Mouse (Mus musculus): ENCODE measurements around the gene Cmya5. TPM values are rescaled to one million over a fixed set of nuclear protein-coding genes. Genes with fewer than 3 reads are reported as not detected.

Gene Cmya5
- total RNA-seq, 1 experiment from 2014 or later = 3.1 TPM

DNA sequence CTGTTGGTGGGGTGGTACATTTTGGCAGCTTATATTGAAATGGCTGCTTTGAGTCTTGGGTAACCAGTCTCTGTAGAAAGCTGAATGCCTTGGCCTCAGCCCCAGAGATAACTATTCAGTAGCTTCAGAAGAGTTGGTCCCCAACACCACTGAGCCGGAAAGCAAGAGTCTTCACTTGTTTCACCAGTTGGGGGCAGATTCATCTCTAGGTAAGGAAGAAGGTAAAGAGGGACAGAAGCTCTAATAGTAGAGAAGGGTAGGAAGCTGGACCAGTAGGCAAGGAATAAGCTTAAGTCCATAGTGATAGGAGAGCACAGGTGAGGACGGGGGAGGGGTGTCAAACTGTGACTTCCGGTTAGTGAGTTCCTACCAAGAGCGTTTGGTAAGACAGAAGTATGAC, 133.2 kb downstream of the Cmya5 start:
- no peak for ATAC-seq (replicated peaks; ENCODE audit: insufficient number of reproducible peaks, low FRiP score, low TSS enrichment, poor library complexity, severe bottlenecking)

DNA sequence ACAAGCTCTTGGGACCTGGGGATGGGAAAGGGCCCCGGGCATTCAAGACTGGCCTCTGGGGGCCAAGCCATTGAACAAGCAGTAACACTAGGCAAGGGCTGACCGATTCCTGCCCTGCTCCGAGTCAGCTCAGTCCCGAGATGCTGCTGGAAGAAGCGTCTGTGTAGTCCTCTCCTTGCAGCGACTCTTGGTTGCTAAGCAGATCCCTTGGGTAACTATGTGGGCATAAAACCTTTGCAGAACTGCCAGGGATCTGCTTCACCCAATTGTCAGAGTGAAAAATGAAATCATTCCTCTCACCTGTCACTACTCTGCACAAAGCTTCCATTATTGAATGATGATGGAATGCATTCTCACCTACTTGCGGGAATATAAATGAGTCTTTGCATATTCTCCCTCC, 134.0 kb downstream of the Cmya5 start:
- no peak for ATAC-seq (replicated peaks; ENCODE audit: insufficient number of reproducible peaks, low FRiP score, low TSS enrichment, poor library complexity, severe bottlenecking)

DNA sequence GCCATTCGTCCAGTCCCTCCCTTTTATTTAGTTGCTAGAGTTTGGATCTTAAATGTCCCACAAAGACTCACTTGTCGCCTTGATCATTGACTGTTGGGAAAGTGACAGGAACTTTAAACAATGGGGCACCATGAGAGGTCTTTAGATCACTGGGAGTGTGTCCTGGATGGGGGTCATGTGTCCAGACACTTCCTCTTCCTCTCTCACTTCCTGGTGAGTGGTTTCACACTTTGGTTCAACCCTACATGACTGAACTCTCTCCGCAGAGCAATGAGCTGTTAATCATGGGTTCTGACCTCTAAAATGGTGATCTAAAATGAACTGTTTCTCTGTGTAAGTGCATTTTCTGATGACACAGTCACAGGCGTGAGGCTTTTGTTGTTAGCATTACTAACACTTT, 137.4 kb downstream of the Cmya5 start:
- no peak for ATAC-seq (replicated peaks; ENCODE audit: insufficient number of reproducible peaks, low FRiP score, low TSS enrichment, poor library complexity, severe bottlenecking)

DNA sequence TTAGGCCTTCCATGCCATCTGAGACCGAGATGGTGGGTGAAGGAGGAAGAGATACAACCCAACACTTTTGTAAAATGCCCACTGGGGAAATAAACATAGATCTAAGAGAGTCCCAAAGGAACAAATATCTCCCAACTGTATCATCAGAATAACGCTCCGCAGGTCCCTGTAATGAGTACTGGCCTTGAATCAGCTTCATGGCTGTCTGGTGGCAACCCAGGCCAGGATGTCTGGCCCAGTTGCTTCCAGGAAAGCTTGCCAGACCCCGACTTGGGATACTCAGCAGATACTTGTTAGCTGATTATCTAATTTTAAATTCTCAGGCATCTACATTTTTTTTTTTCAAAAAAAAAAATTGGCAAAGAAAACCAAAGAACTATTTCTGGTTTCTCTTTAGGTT, 138.2 kb downstream of the Cmya5 start:
- no peak for ATAC-seq (replicated peaks; ENCODE audit: insufficient number of reproducible peaks, low FRiP score, low TSS enrichment, poor library complexity, severe bottlenecking)

DNA sequence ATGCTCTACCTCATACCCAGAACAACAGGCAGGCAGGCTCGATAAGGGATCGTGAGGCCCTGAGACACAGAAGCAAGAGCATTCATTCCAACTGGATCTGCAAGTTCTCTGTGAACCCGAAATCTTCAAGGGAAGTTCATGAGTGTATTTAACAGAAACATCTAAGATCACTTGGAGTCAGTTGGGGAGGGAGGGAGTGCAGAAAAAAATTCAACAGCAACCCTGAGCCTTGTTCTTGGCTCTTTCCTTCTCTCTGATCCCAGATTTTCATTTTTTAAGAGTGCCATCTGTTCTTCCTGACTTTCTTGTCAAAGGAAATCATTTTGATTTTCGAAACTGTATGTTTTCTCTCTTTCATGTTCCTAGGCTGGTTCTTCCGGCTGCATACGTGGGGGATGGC, 140.5 kb downstream of the Cmya5 start:
- no peak for ATAC-seq (replicated peaks; ENCODE audit: insufficient number of reproducible peaks, low FRiP score, low TSS enrichment, poor library complexity, severe bottlenecking)

DNA sequence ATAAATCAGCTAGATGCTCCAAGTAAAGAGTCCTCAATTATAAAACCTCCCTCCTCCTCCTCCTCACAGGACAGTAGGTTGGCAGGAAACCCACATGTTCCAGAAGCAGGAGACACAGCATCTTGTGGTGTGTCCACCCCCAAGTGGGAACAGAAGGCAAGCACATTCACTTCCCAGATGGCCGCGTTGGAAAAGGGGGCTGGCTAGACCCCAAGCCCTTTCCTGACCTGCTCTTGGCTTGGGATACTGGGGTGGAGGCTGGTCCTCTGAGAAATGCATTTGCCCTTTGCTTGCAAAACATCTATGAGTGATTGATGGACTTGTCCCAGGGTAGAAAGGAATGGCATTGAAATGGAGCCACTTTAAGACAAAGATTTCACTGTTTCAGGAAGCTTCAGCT, 142.1 kb downstream of the Cmya5 start:
- no peak for ATAC-seq (replicated peaks; ENCODE audit: insufficient number of reproducible peaks, low FRiP score, low TSS enrichment, poor library complexity, severe bottlenecking)

DNA sequence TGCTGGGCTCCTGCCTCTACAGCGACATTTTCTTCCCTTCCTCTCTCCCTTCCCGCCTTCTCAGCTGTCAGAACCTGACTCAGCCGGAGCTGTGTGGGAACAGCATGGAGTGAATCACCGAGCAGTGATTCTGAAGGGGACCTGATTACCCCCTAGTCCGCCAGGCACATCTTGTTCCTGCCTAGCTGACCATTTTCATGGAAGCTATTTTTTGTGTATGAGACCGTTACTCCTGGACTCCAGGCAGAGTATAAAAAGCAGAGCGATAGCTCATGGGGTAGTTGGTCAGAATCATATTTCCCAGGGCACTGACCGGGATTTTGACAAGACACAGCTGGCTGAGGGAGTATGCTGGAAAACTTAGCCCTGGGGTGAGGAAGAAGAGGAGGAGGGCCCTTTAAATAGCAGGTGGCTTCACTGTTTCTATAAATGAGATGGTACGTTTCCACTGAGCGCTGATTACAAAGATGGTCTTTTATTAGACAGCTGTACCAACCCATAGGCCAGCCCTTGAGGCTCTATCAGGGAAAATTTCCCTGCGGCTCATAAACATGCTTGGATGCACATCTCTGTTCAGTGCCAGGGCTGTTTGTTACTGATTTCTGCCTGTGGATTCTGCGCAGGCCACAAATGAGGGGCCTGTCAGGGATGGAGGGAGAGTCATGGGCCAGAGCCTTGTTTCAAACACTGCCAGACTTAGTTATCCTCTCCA, 143.7 kb downstream of the Cmya5 start:
- ATAC-seq (replicated peaks; ENCODE audit: insufficient number of reproducible peaks, low FRiP score, low TSS enrichment, poor library complexity, severe bottlenecking) = no peak

DNA sequence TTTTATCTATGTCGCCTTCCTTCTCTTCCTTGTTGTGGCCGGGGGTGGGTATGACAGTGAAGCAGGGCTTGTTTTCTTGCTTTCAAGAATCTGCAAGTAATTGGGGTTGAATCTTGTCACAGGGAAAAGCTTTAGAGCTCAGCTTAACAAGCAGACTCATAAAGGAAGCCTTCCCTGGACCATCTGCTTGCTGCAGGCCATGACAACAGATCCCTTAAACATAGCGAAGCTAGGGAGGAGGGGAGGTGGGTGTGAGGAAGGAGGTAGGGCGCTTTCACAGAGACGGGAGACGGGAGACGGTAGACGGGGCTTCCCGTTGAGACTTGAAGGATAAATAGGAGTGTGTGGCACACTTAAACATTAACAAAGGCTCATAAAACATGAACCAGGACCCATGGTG, 144.7 kb downstream of the Cmya5 start:
- no peak for ATAC-seq (replicated peaks; ENCODE audit: insufficient number of reproducible peaks, low FRiP score, low TSS enrichment, poor library complexity, severe bottlenecking)

DNA sequence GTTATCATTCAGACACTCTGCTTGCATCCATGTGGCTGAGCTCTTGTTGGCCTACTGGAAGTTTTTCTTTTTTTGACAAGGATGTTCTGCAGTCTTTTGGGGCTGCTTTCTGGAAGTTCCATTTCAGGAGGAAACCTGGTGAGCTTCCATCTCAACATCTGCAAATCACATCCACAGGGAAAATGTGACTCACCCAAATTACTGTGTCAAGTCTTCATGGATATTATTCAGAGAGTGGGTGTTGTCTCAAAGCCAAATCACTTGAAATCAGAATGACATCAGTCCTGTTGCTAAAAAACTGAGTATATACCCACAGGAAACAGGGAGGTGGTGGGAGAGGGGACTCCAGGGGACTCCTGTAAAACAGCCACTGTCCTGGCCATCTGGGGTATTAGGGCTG, 149.8 kb downstream of the Cmya5 start:
- ATAC-seq (replicated peaks; ENCODE audit: insufficient number of reproducible peaks, low FRiP score, low TSS enrichment, poor library complexity, severe bottlenecking) = no peak

DNA sequence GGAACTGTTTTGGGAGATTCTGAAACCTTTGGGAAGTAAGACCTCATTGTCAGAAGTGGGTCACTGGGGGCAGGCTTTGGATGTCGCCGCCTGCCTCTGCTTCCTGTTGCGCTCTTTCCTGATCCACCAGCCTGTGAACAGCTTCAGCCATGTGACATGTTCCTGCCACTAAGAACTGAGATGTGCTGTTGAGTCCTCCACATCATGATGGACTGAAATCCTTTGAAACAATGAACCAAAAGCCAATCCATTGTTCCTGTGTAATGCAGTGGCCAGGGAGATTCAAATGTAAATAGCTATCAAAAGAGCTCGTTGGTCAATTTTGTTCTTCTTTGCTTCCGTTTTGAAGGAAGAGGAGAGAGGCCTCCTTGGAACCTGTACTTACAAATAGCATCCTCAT, 151.7 kb downstream of the Cmya5 start:
- ATAC-seq (replicated peaks; ENCODE audit: insufficient number of reproducible peaks, low FRiP score, low TSS enrichment, poor library complexity, severe bottlenecking) = no peak

Other genes starting within 250 kb of the Cmya5 start
- 64.4 to 66.8 TPM (median 64.7 TPM) in 3 replicates for gene Tent2, start 47.7 kb upstream of the Cmya5 start, total RNA-seq (2017)
- gene Homer1, start 154.9 kb upstream of the Cmya5 start, total RNA-seq (2017) = 18.7 to 30.9 TPM (median 19.0 TPM) in 3 replicates